Mouse (Mus musculus): Measurements from ENCODE around the gene Cers1. TPM values are rescaled to one million over a fixed set of nuclear protein-coding genes. Genes with fewer than 3 reads are reported as not detected.

Cers1 gene
- total and polyA plus RNA-seq, 3 experiments, result 0.13 TPM; not detected in 2

- in situ Hi-C loops (cut with MboI; ENCODE audit: low pct_ligation_motif_present, low pct_unique_long_range_greater_than_20kb, low sequenced_read_pairs) (no loop called here), dilution Hi-C loops (cut with MboI; ENCODE audit: extremely low pct_ligation_motif_present, extremely low pct_unique_long_range_greater_than_20kb, low sequenced_read_pairs) (no loop called here)
- Histone ChIP-seq H3K9ac (ENCODE audit: insufficient read depth, low read depth) (no peak overlapping the region), H3K4me1 (ENCODE audit: control insufficient read depth in 1 of 2, insufficient read depth in 2 of 2) (peaks cover 22 to 25% of the 10 kb centered on the region in 2 experiments), H3K27ac (ENCODE audit: insufficient read depth, low read depth) (no peak overlapping the region), H3K27me3 (replicated peaks) (no peaks in the 10 kb centered on the region), H3K4me2 (ENCODE audit: insufficient read depth, low read depth, poor library complexity, severe bottlenecking) (no peak overlapping the region), H3K36me3 (replicated peaks in 1 of 2; ENCODE audit: control insufficient read depth in 1 of 2, insufficient read depth in 1 of 2, low read length in 1 of 2) (no peaks in the 10 kb centered on the region), H3K4me3 (replicated peaks in 1 of 3; ENCODE audit: low read depth in 2 of 3, low read length in 2 of 3, poor library complexity in 1 of 3) (no peak overlapping the region), H3K79me2 (replicated peaks; ENCODE audit: control insufficient read depth, extremely low read depth, insufficient read depth, poor library complexity, severe bottlenecking) (no peaks in the 10 kb centered on the region), H3K9me3 (replicated peaks; ENCODE audit: low read length) (peaks cover 5% of the 10 kb centered on the region)
- DNase-seq (ENCODE audit: extremely low read depth), result no peak
- TF ChIP-seq CHD1 (IDR thresholded peaks at IDR 0.05; ENCODE audit: low read depth, low read length) (no peak), RCOR1 (conservative IDR thresholded peaks at IDR 0.05; ENCODE audit: low read depth, low read length) (no peak)
Observed at GRCm38 (mm10) chr8:70276476-70276875, 39.1 kb upstream of the Cers1 start.

GRCm38 (mm10) chr8:70278175-70278574 lies 37.4 kb upstream of the Cers1 start:
- dilution Hi-C loops (cut with MboI; ENCODE audit: extremely low pct_ligation_motif_present, extremely low pct_unique_long_range_greater_than_20kb, low sequenced_read_pairs) (no loop called here), in situ Hi-C loops (cut with MboI; ENCODE audit: low pct_ligation_motif_present, low pct_unique_long_range_greater_than_20kb, low sequenced_read_pairs) (no loop called here)
- Histone ChIP-seq H3K4me2 (ENCODE audit: insufficient read depth, low read depth, poor library complexity, severe bottlenecking) (no peak overlapping the region), H3K27ac (ENCODE audit: insufficient read depth, low read depth) (no peak overlapping the region), H3K9me3 (replicated peaks; ENCODE audit: low read length) (peaks cover 5% of the 10 kb centered on the region), H3K79me2 (replicated peaks; ENCODE audit: control insufficient read depth, extremely low read depth, insufficient read depth, poor library complexity, severe bottlenecking) (no peaks in the 10 kb centered on the region), H3K4me1 (ENCODE audit: control insufficient read depth in 1 of 2, insufficient read depth in 2 of 2) (peaks cover 16 to 17% of the 10 kb centered on the region in 2 experiments), H3K36me3 (replicated peaks in 1 of 2; ENCODE audit: control insufficient read depth in 1 of 2, insufficient read depth in 1 of 2, low read length in 1 of 2) (no peaks in the 10 kb centered on the region), H3K4me3 (replicated peaks in 1 of 3; ENCODE audit: low read depth in 2 of 3, low read length in 2 of 3, poor library complexity in 1 of 3) (no peak overlapping the region), H3K9ac (ENCODE audit: insufficient read depth, low read depth) (no peak overlapping the region), H3K27me3 (replicated peaks) (no peaks in the 10 kb centered on the region)
- DNase-seq (ENCODE audit: extremely low read depth), result no peak
- TF ChIP-seq HCFC1 (IDR thresholded peaks at IDR 0.05; ENCODE audit: low read depth, low read length), result no peak
- no peak for TF ChIP-seq USF2 (conservative IDR thresholded peaks at IDR 0.05; ENCODE audit: low read depth, low read length)
- no peak for TF ChIP-seq RAD21 (IDR thresholded peaks at IDR 0.05; ENCODE audit: low read depth, low read length)
- TF ChIP-seq UBTF (IDR thresholded peaks at IDR 0.05; ENCODE audit: low read depth, low read length), result no peak
- TF ChIP-seq SMC3 (IDR thresholded peaks at IDR 0.05; ENCODE audit: low read depth, low read length), result no peak
- no peak for TF ChIP-seq CHD2 (IDR thresholded peaks at IDR 0.05; ENCODE audit: low read length)
- TF ChIP-seq GABPA (IDR thresholded peaks at IDR 0.05; ENCODE audit: insufficient replicate concordance, low read depth, low read length), result no peak
- TF ChIP-seq BHLHE40 (IDR thresholded peaks at IDR 0.05; ENCODE audit: low read depth, low read length), result no peak
- TF ChIP-seq ZMIZ1 (IDR thresholded peaks at IDR 0.05; ENCODE audit: low read depth, low read length), result no peak
- no peak for TF ChIP-seq TCF12 (IDR thresholded peaks at IDR 0.05; ENCODE audit: low read depth, low read length)
- TF ChIP-seq JUN (IDR thresholded peaks at IDR 0.05; ENCODE audit: insufficient read depth, low read depth, low read length), result no peak
- no peak for TF ChIP-seq ELF1 (IDR thresholded peaks at IDR 0.05; ENCODE audit: low read depth, low read length)
- TF ChIP-seq MEF2A (IDR thresholded peaks at IDR 0.05; ENCODE audit: borderline replicate concordance, low read depth, low read length), result no peak
